Mouse (Mus musculus) MEL (cell line): ENCODE results near the gene Zfp318. TPM values are rescaled to one million over a fixed set of nuclear protein-coding genes. Genes with fewer than 3 reads are reported as not detected.
A peak's percentile ranks its signal among the peaks of the same experiment; 100 is the strongest.

Experiments used
- DNase-seq: peaks from one replicate; pipeline ENCODE4 v3.0.0; 2011; ENCODE audit warnings: low read depth, low spot score
- H3K27ac ChIP-seq: 2 replicates; pipeline ENCODE4 v1.5.1; 2012; ENCODE audit warnings: low read depth, mild to moderate bottlenecking, control low read depth, low read length, moderate library complexity; ENCODE audit not compliant: control insufficient read depth
- H3K27me3 ChIP-seq, 2 experiments: fragments of 150-350 bp in 1 of 2; sonication (generic) in 1 of 2; 2 replicates each; pipeline ENCODE4 v1.6.1; 2012; ENCODE audit warnings: low read length in 2 of 2, mild to moderate bottlenecking in 2 of 2, improper control_type of control experiment in 1 of 2, moderate library complexity in 1 of 2; ENCODE audit not compliant: insufficient read depth in 2 of 2, control insufficient read depth in 1 of 2
- H3K36me3 ChIP-seq, 2 experiments: 2 replicates each; pipeline ENCODE4 v1.6.1; 2012 to 2014; ENCODE audit warnings: low read length in 2 of 2, improper control_type of control experiment in 1 of 2, inconsistent platforms in 1 of 2, mild to moderate bottlenecking in 1 of 2; ENCODE audit not compliant: insufficient read depth in 2 of 2, control insufficient read depth in 1 of 2
- H3K4me1 ChIP-seq, 2 experiments: fragments of 150-350 bp in 1 of 2; sonication (generic) in 1 of 2; 2 replicates each; pipeline ENCODE4 v1.6.1; 2012; ENCODE audit warnings: low read length in 2 of 2, improper control_type of control experiment in 1 of 2, mild to moderate bottlenecking in 1 of 2; ENCODE audit not compliant: insufficient read depth in 2 of 2, control insufficient read depth in 1 of 2
- H3K4me3 ChIP-seq, 2 experiments: fragments of 150-350 bp in 1 of 2; sonication (generic) in 1 of 2; 2 replicates each; pipeline ENCODE4 v1.5.1; 2012; ENCODE audit warnings: low read depth in 2 of 2, low read length in 2 of 2, mild to moderate bottlenecking in 2 of 2, moderate library complexity in 2 of 2, control low read depth in 1 of 2, improper control_type of control experiment in 1 of 2; ENCODE audit not compliant: control insufficient read depth in 1 of 2, insufficient read depth in 1 of 2
- H3K79me2 ChIP-seq: 2 replicates; pipeline ENCODE4 v1.6.1; 2012; ENCODE audit warnings: mild to moderate bottlenecking, low read length, moderate library complexity; ENCODE audit not compliant: control insufficient read depth, poor library complexity, insufficient read depth
- H3K9ac ChIP-seq: 2 replicates; pipeline ENCODE4 v1.6.1; 2012; ENCODE audit warnings: low read depth, mild to moderate bottlenecking, control low read depth, low read length, moderate library complexity; ENCODE audit not compliant: control insufficient read depth, poor library complexity, severe bottlenecking
- H3K9me3 ChIP-seq: fragments of 150-350 bp; sonication (generic); replicated peaks from 2 replicates; pipeline ENCODE4 v1.6.1; 2012; ENCODE audit warnings: mild to moderate bottlenecking, low read length, improper control_type of control experiment, moderate library complexity; ENCODE audit not compliant: insufficient read depth
- BHLHE40 ChIP-seq: IDR thresholded peaks from 2 replicates; pipeline ENCODE4 v1.6.1; 2012; ENCODE audit warnings: low read depth, mild to moderate bottlenecking, inconsistent platforms, low read length, improper control_type of control experiment, borderline replicate concordance
- CHD1 ChIP-seq: IDR thresholded peaks from 2 replicates; pipeline ENCODE4 v1.6.1; 2012; ENCODE audit warnings: low read depth, mild to moderate bottlenecking, inconsistent platforms, low read length, improper control_type of control experiment
- CHD2 ChIP-seq: IDR thresholded peaks from 2 replicates; pipeline ENCODE4 v1.6.1; 2011; ENCODE audit warnings: low read length, improper control_type of control experiment
- CTCF ChIP-seq, 3 experiments: IDR thresholded peaks in 2 of 3; conservative IDR thresholded peaks in 1 of 3; 2 replicates each; pipeline ENCODE4 v1.5.1; 2011 to 2012; ENCODE audit warnings: low read length in 3 of 3, low read depth in 2 of 3, mild to moderate bottlenecking in 2 of 3, improper control_type of control experiment in 1 of 3, inconsistent platforms in 1 of 3, mixed read lengths in 1 of 3, moderate library complexity in 1 of 3; ENCODE audit not compliant: control insufficient read depth in 1 of 3, insufficient read depth in 1 of 3, poor library complexity in 1 of 3, severe bottlenecking in 1 of 3
- E2F4 ChIP-seq: IDR thresholded peaks from 2 replicates; pipeline ENCODE4 v1.6.1; 2011; ENCODE audit warnings: low read depth, low read length, improper control_type of control experiment, borderline replicate concordance
- ELF1 ChIP-seq: IDR thresholded peaks from 2 replicates; pipeline ENCODE4 v1.6.1; 2014; ENCODE audit warnings: low read depth, mild to moderate bottlenecking, inconsistent platforms, low read length, improper control_type of control experiment, moderate library complexity
- ETS1 ChIP-seq: IDR thresholded peaks from 2 replicates; pipeline ENCODE4 v1.6.1; 2012; ENCODE audit warnings: low read depth, mild to moderate bottlenecking, inconsistent platforms, low read length, improper control_type of control experiment, moderate library complexity
- GABPA ChIP-seq: IDR thresholded peaks from 2 replicates; pipeline ENCODE4 v1.6.1; 2012; ENCODE audit warnings: low read depth, mild to moderate bottlenecking, inconsistent platforms, low read length, improper control_type of control experiment, moderate library complexity
- GATA1 ChIP-seq: IDR thresholded peaks from 2 replicates; pipeline ENCODE4 v1.6.1; 2011; ENCODE audit warnings: low read depth, low read length, improper control_type of control experiment
- HCFC1 ChIP-seq: IDR thresholded peaks from 2 replicates; pipeline ENCODE4 v1.6.1; 2012; ENCODE audit warnings: low read depth, mild to moderate bottlenecking, inconsistent platforms, low read length, improper control_type of control experiment, moderate library complexity
- JUND ChIP-seq: IDR thresholded peaks from 2 replicates; pipeline ENCODE4 v1.6.1; 2011; ENCODE audit warnings: low read depth, mild to moderate bottlenecking, improper control_type of control experiment, low read length
- KAT2A ChIP-seq: conservative IDR thresholded peaks from 2 replicates; pipeline ENCODE4 v1.6.1; 2012; ENCODE audit warnings: low read depth, low read length, improper control_type of control experiment, inconsistent platforms
- MAFK ChIP-seq: IDR thresholded peaks from 2 replicates; pipeline ENCODE4 v1.6.1; 2011; ENCODE audit warnings: low read depth, mild to moderate bottlenecking, low read length, improper control_type of control experiment, borderline replicate concordance
- MAX ChIP-seq: IDR thresholded peaks from 2 replicates; pipeline ENCODE4 v1.6.1; 2011; ENCODE audit warnings: low read length, improper control_type of control experiment
- MYB ChIP-seq: IDR thresholded peaks from 2 replicates; pipeline ENCODE4 v1.6.1; 2011; ENCODE audit warnings: mild to moderate bottlenecking, low read depth, low read length, improper control_type of control experiment
- NELFE ChIP-seq: IDR thresholded peaks from 2 replicates; pipeline ENCODE4 v1.6.1; 2011; ENCODE audit warnings: low read depth, low read length, improper control_type of control experiment
- NRF1 ChIP-seq: IDR thresholded peaks from 2 replicates; pipeline ENCODE4 v1.6.1; 2014; ENCODE audit warnings: low read depth, mild to moderate bottlenecking, inconsistent platforms, low read length, improper control_type of control experiment, moderate library complexity; ENCODE audit not compliant: poor library complexity, insufficient read depth, severe bottlenecking
- POLR2A ChIP-seq, 2 experiments: IDR thresholded peaks; 2 replicates each; pipeline ENCODE4 v1.6.1; 2011 to 2012; ENCODE audit warnings: low read length in 2 of 2, mild to moderate bottlenecking in 2 of 2, control low read depth in 1 of 2, improper control_type of control experiment in 1 of 2, low read depth in 1 of 2, moderate library complexity in 1 of 2; ENCODE audit not compliant: control insufficient read depth in 1 of 2, insufficient read depth in 1 of 2, poor library complexity in 1 of 2
- POLR2AphosphoS2 ChIP-seq: IDR thresholded peaks from 2 replicates; pipeline ENCODE4 v1.6.1; 2011; ENCODE audit warnings: low read length, improper control_type of control experiment
- POLR2AphosphoS5 ChIP-seq: IDR thresholded peaks from 2 replicates; pipeline ENCODE4 v1.6.1; 2012; ENCODE audit warnings: low read depth, borderline replicate concordance, mild to moderate bottlenecking, inconsistent platforms, low read length, moderate library complexity, mixed read lengths
- RAD21 ChIP-seq: IDR thresholded peaks from 2 replicates; pipeline ENCODE4 v1.6.1; 2011; ENCODE audit warnings: mild to moderate bottlenecking, low read depth, low read length, improper control_type of control experiment
- SIN3A ChIP-seq: IDR thresholded peaks from 2 replicates; pipeline ENCODE4 v1.6.1; 2012; ENCODE audit warnings: low read length, improper control_type of control experiment, inconsistent platforms
- SMC3 ChIP-seq: IDR thresholded peaks from 2 replicates; pipeline ENCODE4 v1.6.1; 2011; ENCODE audit warnings: low read depth, low read length, improper control_type of control experiment
- TBP ChIP-seq: IDR thresholded peaks from 2 replicates; pipeline ENCODE4 v1.8.0; 2011; ENCODE audit warnings: low read depth, low read length, improper control_type of control experiment
- USF1 ChIP-seq: IDR thresholded peaks from 2 replicates; pipeline ENCODE4 v1.6.1; 2014; ENCODE audit warnings: low read depth, mild to moderate bottlenecking, inconsistent platforms, low read length, improper control_type of control experiment, moderate library complexity
- USF2 ChIP-seq, 2 experiments: IDR thresholded peaks; 2 replicates each; pipeline ENCODE4 v1.6.1; 2011 to 2012; ENCODE audit warnings: improper control_type of control experiment in 2 of 2, low read length in 2 of 2, borderline replicate concordance in 1 of 2, inconsistent platforms in 1 of 2, low read depth in 1 of 2, mild to moderate bottlenecking in 1 of 2; ENCODE audit not compliant: insufficient read depth in 1 of 2
- ZC3H11A ChIP-seq: IDR thresholded peaks from 2 replicates; pipeline ENCODE4 v1.6.1; 2012; ENCODE audit warnings: low read depth, mild to moderate bottlenecking, inconsistent platforms, low read length, improper control_type of control experiment
- ZMIZ1 ChIP-seq: IDR thresholded peaks from 2 replicates; pipeline ENCODE4 v1.6.1; 2012; ENCODE audit warnings: low read depth, mild to moderate bottlenecking, inconsistent platforms, low read length, improper control_type of control experiment, moderate library complexity
- polyA plus RNA-seq, 2 experiments: library from polyadenylated mRNA; stranded (reverse) in 1 of 2; unstranded in 1 of 2; fragments of >175 nt in 1 of 2; fragments of >200 nt in 1 of 2; gene quantifications; 2 replicates each; pipeline versions ENCODE4 v1.2.1 to v1.2.4; 2012; ENCODE audit warnings: low replicate concordance in 2 of 2, low read depth in 1 of 2; ENCODE audit not compliant: insufficient read length in 2 of 2, insufficient read depth in 1 of 2, missing spikeins in 1 of 2
- total RNA-seq: library from RNA; depleted of rRNA; stranded (reverse); fragments of 300-350 nt; gene quantifications from 2 replicates; pipeline ENCODE4 v1.2.3, GENCODE M21; 2012

The Zfp318 gene
- total and polyA plus RNA-seq, 3 experiments = 8.1 to 36.8 (median 21.3) TPM

GRCm38 (mm10) chr17:46388200-46388599, 4.7 kb downstream of the Zfp318 start:
- Histone ChIP-seq H3K4me1 (peaks cover 3 to 8% of the 10 kb centered on the region in 2 experiments; a peak in 3 of 4 replicates), H3K27ac (no peak overlapping the region), H3K79me2 (peaks cover 9% of the 10 kb centered on the region), H3K9ac (no peak overlapping the region), H3K4me3 (no peak overlapping the region), H3K27me3 (no peaks in the 10 kb centered on the region), H3K9me3 (no peaks in the 10 kb centered on the region), H3K36me3 (peaks cover 4 to 6% of the 10 kb centered on the region in 2 experiments; a peak in 3 of 4 replicates)
- DNase-seq = peak; percentile 11
- 0 out of 2 replicates have a peak, but pooled peaks have one; percentile 31 for TF ChIP-seq SIN3A
- TF ChIP-seq RAD21 = no peak
- TF ChIP-seq MAFK = no peak

- Histone ChIP-seq H3K79me2 (no peaks in the 10 kb centered on the region; the same call in 1 of the 2 replicates), H3K4me3 (no peak overlapping the region), H3K27ac (no peak overlapping the region), H3K4me1 (peaks cover 2 to 4% of the 10 kb centered on the region in 2 experiments; a peak in 2 of 4 replicates), H3K27me3 (no peaks in the 10 kb centered on the region), H3K36me3 (peaks cover 4% of the 10 kb centered on the region in 2 experiments), H3K9ac (no peak overlapping the region), H3K9me3 (no peaks in the 10 kb centered on the region)
- TF ChIP-seq CHD1 (no peak), CTCF (IDR thresholded peaks at IDR 0.05 in 2 of 3, conservative IDR thresholded peaks at IDR 0.05 in 1 of 3; ENCODE audit: control insufficient read depth in 1 of 3, insufficient read depth in 1 of 3, low read depth in 2 of 3, low read length in 3 of 3, poor library complexity in 1 of 3, severe bottlenecking in 1 of 3) (peak; percentile 67 to 79 (median 74)), NRF1 (no peak), ZMIZ1 (no peak), ETS1 (no peak), USF2 (IDR thresholded peaks at IDR 0.05; ENCODE audit: borderline replicate concordance in 1 of 2, insufficient read depth in 1 of 2, low read depth in 1 of 2, low read length in 2 of 2) (no peak), MAX (no peak), BHLHE40 (no peak), JUND (no peak), KAT2A (no peak), GATA1 (no peak), POLR2AphosphoS5 (no peak), MAFK (no peak), RAD21 (peak; percentile 80), POLR2A (IDR thresholded peaks at IDR 0.05; ENCODE audit: control insufficient read depth in 1 of 2, insufficient read depth in 1 of 2, low read depth in 1 of 2, low read length in 2 of 2, poor library complexity in 1 of 2) (no peak), POLR2AphosphoS2 (no peak), TBP (no peak), E2F4 (no peak), CHD2 (no peak), USF1 (no peak), GABPA (no peak), ZC3H11A (peak; percentile 50), SIN3A (no peak), HCFC1 (no peak), NELFE (no peak), SMC3 (peak; percentile 79), ELF1 (no peak), MYB (no peak)
- DNase-seq = peak; percentile 72
These were observed 9.5 kb downstream of the Zfp318 start for GRCm38 (mm10) chr17:46393012-46393411.
